Mouse (Mus musculus) kidney, adult 2 months (tissue): ENCODE data around the gene Polr2h. TPM values are rescaled to one million over a fixed set of nuclear protein-coding genes. Genes with fewer than 3 reads are reported as not detected.
"Not testable (repeated sequence)": the region's sequence is repeated elsewhere in the genome, so short reads cannot be mapped to it uniquely, and the experiment has no call there.

ENCODE experiments used
- DNase-seq: peaks from one replicate; pipeline ENCODE4 v3.0.0; 2021
- H3K27ac ChIP-seq: fragments of 200-500 bp; 2 replicates; pipeline ENCODE4 v1.5.1; 2012; ENCODE audit warnings: low read depth, low read length, control low read depth, inconsistent platforms; ENCODE audit not compliant: insufficient read depth
- H3K27me3 ChIP-seq: fragments of 200-500 bp; replicated peaks from 2 replicates; pipeline ENCODE4 v1.6.1; 2012; ENCODE audit warnings: mild to moderate bottlenecking, moderate library complexity, low read length, inconsistent platforms; ENCODE audit not compliant: control insufficient read depth, insufficient read depth
- H3K36me3 ChIP-seq: fragments of 200-500 bp; 2 replicates; pipeline ENCODE4 v1.6.1; 2012; ENCODE audit warnings: mild to moderate bottlenecking, moderate library complexity, low read length, inconsistent platforms; ENCODE audit not compliant: control insufficient read depth, insufficient read depth
- H3K4me1 ChIP-seq: fragments of 200-500 bp; 2 replicates; pipeline ENCODE4 v1.6.1; 2011; ENCODE audit warnings: low read length; ENCODE audit not compliant: control insufficient read depth, insufficient read depth
- H3K4me3 ChIP-seq: fragments of 200-500 bp; 2 replicates; pipeline ENCODE4 v1.5.1; 2011; ENCODE audit warnings: mild to moderate bottlenecking, low read depth, low read length, control low read depth; ENCODE audit not compliant: insufficient read depth
- CTCF ChIP-seq: fragments of 200-500 bp; conservative IDR thresholded peaks from 2 replicates; pipeline ENCODE4 v1.5.1; 2011; ENCODE audit warnings: low read depth, mild to moderate bottlenecking, control low read depth, low read length, moderate library complexity, mixed read lengths; ENCODE audit not compliant: insufficient read depth, insufficient read length
- POLR2A ChIP-seq: fragments of 200-500 bp; IDR thresholded peaks from one replicate; pipeline ENCODE4 v1.6.1; 2011; ENCODE audit warnings: low read depth, low read length, control low read depth
- WGBS: fragments of 180-500 bp; shearing (Covaris S2); methylation state at CpG from one replicate; pipeline ENCODE4 v1.1.7; 2018; 5-methylcytosine and 5-hydroxymethylcytosine counted together
- polyA plus RNA-seq: library from polyadenylated mRNA; depleted of rRNA; stranded (reverse); fragments of >200 nt; gene quantifications from 2 replicates; pipeline ENCODE4 v1.2.3, GENCODE M21; 2012; rRNA removed

The Polr2h gene
- polyA plus RNA-seq, result 14.0 and 22.4 TPM in 2 replicates

- H3K36me3 ChIP-seq, result no peaks in the 10 kb centered on the region
- peak within 1 kb of the TSS; percentile 75 for H3K4me3 ChIP-seq
- H3K4me1 ChIP-seq, result peaks cover 6% of the 10 kb centered on the region; the same call in 1 of the 2 replicates
- H3K27ac ChIP-seq, result peak within 1 kb of the TSS; percentile 96
- TF ChIP-seq CTCF (peak; percentile 65), POLR2A (peak; percentile 5)
- peak; percentile 99 for DNase-seq
- H3K27me3 ChIP-seq, result no peaks in the 10 kb centered on the region
- WGBS, result under 1% methylated on average over 62 of the region's 62 CpGs
Observed at GRCm38 (mm10) chr16:20717181-20717977, at the start of gene Polr2h, which contains the start of gene Clcn2. Gene Polr2h (plus strand): TSS chr16:20717665. Gene Clcn2 (minus strand): TSS chr16:20717746.

- not testable (repeated sequence) for H3K4me3 ChIP-seq, H3K36me3 ChIP-seq, H3K27me3 ChIP-seq, H3K4me1 ChIP-seq, H3K27ac ChIP-seq, DNase-seq
- WGBS, result over 99% methylated on average over 5 of the region's 6 CpGs
Observed at GRCm38 (mm10) chr16:20668013-20668412, 49.5 kb upstream of the Polr2h start, which contains the start of gene Eif4g1. Gene Eif4g1 (plus strand): TSS chr16:20668313.

GRCm38 (mm10) chr16:20670291-20670690 lies 47.2 kb upstream of the Polr2h start:
- WGBS, result 85% methylated on average over 3 of the region's 3 CpGs
- DNase-seq, result no peak
- H3K4me1 ChIP-seq, result peaks cover 5% of the 10 kb centered on the region; the same call in 1 of the 2 replicates
- no peaks in the 10 kb centered on the region for H3K27me3 ChIP-seq
- no peaks in the 10 kb centered on the region for H3K36me3 ChIP-seq
- no peak overlapping the region for H3K4me3 ChIP-seq
- TF ChIP-seq POLR2A (no peak), CTCF (no peak)
- H3K27ac ChIP-seq, result no peak overlapping the region

GRCm38 (mm10) chr16:20671886-20672285 lies 45.6 kb upstream of the Polr2h start:
- no peaks in the 10 kb centered on the region for H3K27me3 ChIP-seq
- DNase-seq, result no peak
- H3K4me3 ChIP-seq, result no peak overlapping the region
- H3K4me1 ChIP-seq, result peaks cover 5% of the 10 kb centered on the region; the same call in 1 of the 2 replicates
- H3K27ac ChIP-seq, result no peak overlapping the region
- 25% methylated on average over 6 of the region's 6 CpGs for WGBS
- peaks cover 1% of the 10 kb centered on the region; the same call in 1 of the 2 replicates for H3K36me3 ChIP-seq
- TF ChIP-seq CTCF (no peak), POLR2A (no peak)

GRCm38 (mm10) chr16:20672500-20672902 lies 45.0 kb upstream of the Polr2h start:
- TF ChIP-seq CTCF (no peak), POLR2A (peak; percentile 40)
- peak overlapping the region; percentile 98 for H3K4me3 ChIP-seq
- WGBS, result under 1% methylated on average over 38 of the region's 38 CpGs
- peaks cover 1% of the 10 kb centered on the region; the same call in 1 of the 2 replicates for H3K36me3 ChIP-seq
- H3K27me3 ChIP-seq, result no peaks in the 10 kb centered on the region
- no peak overlapping the region for H3K27ac ChIP-seq
- peaks cover 5% of the 10 kb centered on the region; the same call in 1 of the 2 replicates for H3K4me1 ChIP-seq
- DNase-seq, result peak; percentile 98

GRCm38 (mm10) chr16:20672965-20673705 lies 44.3 kb upstream of the Polr2h start:
- Histone ChIP-seq H3K27ac (peak overlapping the region; percentile 67), H3K4me3 (peak overlapping the region; percentile 98), H3K36me3 (peaks cover 1% of the 10 kb centered on the region; the same call in 1 of the 2 replicates), H3K27me3 (no peaks in the 10 kb centered on the region), H3K4me1 (peaks cover 5% of the 10 kb centered on the region; the same call in 1 of the 2 replicates)
- peak; percentile 64 for DNase-seq
- WGBS, result 1% methylated on average over 65 of the region's 78 CpGs
- TF ChIP-seq POLR2A (no peak), CTCF (no peak)
